Mouse (Mus musculus): ENCODE results near the gene Thbs3. TPM values are rescaled to one million over a fixed set of nuclear protein-coding genes. Genes with fewer than 3 reads are reported as not detected.

Thbs3 gene
- polyA plus RNA-seq, 1 experiment from 2014 or later: 48.2 TPM

- WGBS: 50% methylated on average over 8 of the region's 8 CpGs
- H3K27ac ChIP-seq: no peak overlapping the region
Measured at GRCm38 (mm10) chr3:89219546-89219945, 4.6 kb downstream of the Thbs3 start.

GRCm38 (mm10) chr3:89221167-89221566, 6.2 kb downstream of the Thbs3 start:
- no peak overlapping the region for H3K27ac ChIP-seq
- peaks cover 32% of the 10 kb centered on the region for H3K36me3 ChIP-seq
- 77% methylated on average over 5 of the region's 5 CpGs for WGBS
- no peak overlapping the region for H3K4me3 ChIP-seq
- H3K9me3 ChIP-seq: no peaks in the 10 kb centered on the region
- no peak overlapping the region for H3K4me2 ChIP-seq (replicated peaks)
- ATAC-seq (ENCODE audit: low FRiP score, low read depth): no peak
- no peak overlapping the region for H3K9ac ChIP-seq
- H3K4me1 ChIP-seq: peaks cover 36% of the 10 kb centered on the region
- no peaks in the 10 kb centered on the region for H3K27me3 ChIP-seq (replicated peaks)

More at GRCm38 (mm10) chr3:89219546-89219945, 4.6 kb downstream of the Thbs3 start:
- ATAC-seq (ENCODE audit: low FRiP score, low read depth): no peak
- no peak overlapping the region for H3K4me3 ChIP-seq
- no peaks in the 10 kb centered on the region for H3K27me3 ChIP-seq (replicated peaks)
- no peaks in the 10 kb centered on the region for H3K9me3 ChIP-seq
- H3K4me1 ChIP-seq: peaks cover 36% of the 10 kb centered on the region
- H3K9ac ChIP-seq: no peak overlapping the region
- H3K4me2 ChIP-seq (replicated peaks): no peak overlapping the region
- peaks cover 31% of the 10 kb centered on the region for H3K36me3 ChIP-seq

- Histone ChIP-seq H3K27me3 (replicated peaks) (no peaks in the 10 kb centered on the region), H3K9me3 (no peaks in the 10 kb centered on the region), H3K27ac (peak overlapping the region; percentile 80; the same call in 1 of the 2 replicates), H3K4me3 (peak overlapping the region; percentile 64), H3K4me2 (replicated peaks) (peak overlapping the region; percentile 85), H3K4me1 (peaks cover 65% of the 10 kb centered on the region), H3K9ac (peak overlapping the region; percentile 77), H3K36me3 (peaks cover 24% of the 10 kb centered on the region)
- no peak for ATAC-seq (ENCODE audit: low FRiP score, low read depth)
- 49% methylated on average over 11 of the region's 11 CpGs for WGBS
Measured at GRCm38 (mm10) chr3:89224796-89225195, 9.8 kb downstream of the Thbs3 start.

- H3K36me3 ChIP-seq: peaks cover 24% of the 10 kb centered on the region
- peaks cover 65% of the 10 kb centered on the region for H3K4me1 ChIP-seq
- H3K9me3 ChIP-seq: no peaks in the 10 kb centered on the region
- peak overlapping the region; percentile 85 for H3K4me2 ChIP-seq (replicated peaks)
- 23% methylated on average over 12 of the region's 12 CpGs for WGBS
- peak overlapping the region; percentile 80; the same call in 1 of the 2 replicates for H3K27ac ChIP-seq
- H3K27me3 ChIP-seq (replicated peaks): no peaks in the 10 kb centered on the region; the same call in 1 of the 2 replicates
- peak overlapping the region; percentile 64 for H3K4me3 ChIP-seq
- no peak for ATAC-seq (ENCODE audit: low FRiP score, low read depth)
- peak overlapping the region; percentile 77 for H3K9ac ChIP-seq
Measured at GRCm38 (mm10) chr3:89225321-89225815, 10.4 kb downstream of the Thbs3 start.

GRCm38 (mm10) chr3:89225918-89226317, 10.9 kb downstream of the Thbs3 start:
- H3K27me3 ChIP-seq (replicated peaks): no peaks in the 10 kb centered on the region; the same call in 1 of the 2 replicates
- H3K27ac ChIP-seq: peak overlapping the region; percentile 80; the same call in 1 of the 2 replicates
- H3K4me2 ChIP-seq (replicated peaks): peak overlapping the region; percentile 85
- peaks cover 23% of the 10 kb centered on the region for H3K36me3 ChIP-seq
- H3K4me3 ChIP-seq: peak overlapping the region; percentile 64
- H3K9ac ChIP-seq: peak overlapping the region; percentile 77
- WGBS: 19% methylated on average over 4 of the region's 4 CpGs
- ATAC-seq (ENCODE audit: low FRiP score, low read depth): peak; percentile 65
- no peaks in the 10 kb centered on the region for H3K9me3 ChIP-seq
- H3K4me1 ChIP-seq: peaks cover 65% of the 10 kb centered on the region

GRCm38 (mm10) chr3:89226361-89226760, 11.4 kb downstream of the Thbs3 start:
- Histone ChIP-seq H3K36me3 (peaks cover 22% of the 10 kb centered on the region), H3K9ac (peak overlapping the region; percentile 77), H3K4me2 (replicated peaks) (peak overlapping the region; percentile 85), H3K27me3 (replicated peaks) (no peaks in the 10 kb centered on the region; the same call in 1 of the 2 replicates), H3K27ac (peak overlapping the region; percentile 80), H3K4me3 (peak overlapping the region; percentile 64), H3K9me3 (no peaks in the 10 kb centered on the region), H3K4me1 (peaks cover 65% of the 10 kb centered on the region)
- ATAC-seq (ENCODE audit: low FRiP score, low read depth): 0 out of 2 replicates have a peak, but pooled peaks have one; percentile 1
- 3% methylated on average over 11 of the region's 11 CpGs for WGBS

GRCm38 (mm10) chr3:89226900-89227299, 11.9 kb downstream of the Thbs3 start, which contains the start of gene Mtx1:
TSS of gene Mtx1 (minus strand) at chr3:89227088.
- H3K4me1 ChIP-seq: peaks cover 65% of the 10 kb centered on the region
- peak; percentile 4; the same call in 1 of the 2 replicates for ATAC-seq (ENCODE audit: low FRiP score, low read depth)

GRCm38 (mm10) chr3:89227307-89228179, 12.6 kb downstream of the Thbs3 start:
- H3K27ac ChIP-seq: peak overlapping the region; percentile 80
- H3K4me1 ChIP-seq: peaks cover 65% of the 10 kb centered on the region
- no peaks in the 10 kb centered on the region; the same call in 1 of the 2 replicates for H3K27me3 ChIP-seq (replicated peaks)
- 2% methylated on average over 41 of the region's 41 CpGs for WGBS
- peak; percentile 69 for ATAC-seq (ENCODE audit: low FRiP score, low read depth)
- H3K9me3 ChIP-seq: no peaks in the 10 kb centered on the region
- peak overlapping the region; percentile 64 for H3K4me3 ChIP-seq
- H3K36me3 ChIP-seq: peaks cover 21% of the 10 kb centered on the region
- peak overlapping the region; percentile 85 for H3K4me2 ChIP-seq (replicated peaks)
- H3K9ac ChIP-seq: peak overlapping the region; percentile 77

More at GRCm38 (mm10) chr3:89226900-89227299, 11.9 kb downstream of the Thbs3 start, which contains the start of gene Mtx1:
- H3K9ac ChIP-seq: peak within 1 kb of the TSS; percentile 77
- peaks cover 22% of the 10 kb centered on the region for H3K36me3 ChIP-seq
- WGBS: 2% methylated on average over 21 of the region's 21 CpGs
- H3K9me3 ChIP-seq: no peaks in the 10 kb centered on the region
- H3K4me3 ChIP-seq: peak within 1 kb of the TSS; percentile 64
- H3K27me3 ChIP-seq (replicated peaks): no peaks in the 10 kb centered on the region; the same call in 1 of the 2 replicates
- peak within 1 kb of the TSS; percentile 80 for H3K27ac ChIP-seq
- H3K4me2 ChIP-seq (replicated peaks): peak within 1 kb of the TSS; percentile 85

GRCm38 (mm10) chr3:89228180-89228549, 13.2 kb downstream of the Thbs3 start:
- Histone ChIP-seq H3K27ac (no peak overlapping the region), H3K4me1 (peaks cover 59% of the 10 kb centered on the region), H3K36me3 (peaks cover 15% of the 10 kb centered on the region), H3K9ac (0 out of 2 replicates have a peak overlapping the region, but pooled peaks have one; percentile 17), H3K4me3 (peak overlapping the region; percentile 64), H3K27me3 (replicated peaks) (no peaks in the 10 kb centered on the region; the same call in 1 of the 2 replicates), H3K9me3 (no peaks in the 10 kb centered on the region), H3K4me2 (replicated peaks) (peak overlapping the region; percentile 85)
- WGBS: under 1% methylated on average over 20 of the region's 20 CpGs
- peak; percentile 26; the same call in 1 of the 2 replicates for ATAC-seq (ENCODE audit: low FRiP score, low read depth)

- H3K27me3 ChIP-seq (replicated peaks): no peaks in the 10 kb centered on the region; the same call in 1 of the 2 replicates
- no peaks in the 10 kb centered on the region for H3K9me3 ChIP-seq
- no peak for ATAC-seq (ENCODE audit: low FRiP score, low read depth)
- H3K9ac ChIP-seq: 0 out of 2 replicates have a peak within 1 kb of the TSS, but pooled peaks have one; percentile 17
- peaks cover 15% of the 10 kb centered on the region for H3K36me3 ChIP-seq
- peaks cover 52% of the 10 kb centered on the region for H3K4me1 ChIP-seq
- 32% methylated on average over 10 of the region's 10 CpGs for WGBS
- H3K4me3 ChIP-seq: peak within 1 kb of the TSS; percentile 64
- H3K27ac ChIP-seq: no peak within 1 kb of the TSS; the same call in 1 of the 2 replicates
- peak within 1 kb of the TSS; percentile 85 for H3K4me2 ChIP-seq (replicated peaks)
Measured at GRCm38 (mm10) chr3:89228836-89229235, 13.9 kb downstream of the Thbs3 start, which contains the start of gene Muc1. TSS of gene Muc1 (plus strand) at chr3:89229057.

- H3K27me3 ChIP-seq (replicated peaks): no peaks in the 10 kb centered on the region; the same call in 1 of the 2 replicates
- peak overlapping the region; percentile 85; the same call in 1 of the 2 replicates for H3K4me2 ChIP-seq (replicated peaks)
- H3K4me3 ChIP-seq: no peak overlapping the region
- no peak overlapping the region for H3K9ac ChIP-seq
- peaks cover 47% of the 10 kb centered on the region for H3K4me1 ChIP-seq
- no peak overlapping the region for H3K27ac ChIP-seq
- H3K36me3 ChIP-seq: peaks cover 15% of the 10 kb centered on the region
- WGBS: 60% methylated on average over 4 of the region's 4 CpGs
- no peaks in the 10 kb centered on the region for H3K9me3 ChIP-seq
- ATAC-seq (ENCODE audit: low FRiP score, low read depth): no peak
Measured at GRCm38 (mm10) chr3:89229276-89229675, 14.3 kb downstream of the Thbs3 start.

GRCm38 (mm10) chr3:89230561-89230960, 15.6 kb downstream of the Thbs3 start:
- Histone ChIP-seq H3K4me3 (no peak overlapping the region), H3K27ac (no peak overlapping the region), H3K9me3 (no peaks in the 10 kb centered on the region), H3K27me3 (replicated peaks) (no peaks in the 10 kb centered on the region; the same call in 1 of the 2 replicates), H3K4me2 (replicated peaks) (no peak overlapping the region), H3K36me3 (peaks cover 23% of the 10 kb centered on the region), H3K9ac (no peak overlapping the region), H3K4me1 (peaks cover 36% of the 10 kb centered on the region)
- 86% methylated on average over 2 of the region's 2 CpGs for WGBS
- ATAC-seq (ENCODE audit: low FRiP score, low read depth): no peak
